16 mouse cellular contexts compared by ENCODE assay signal in the genomic region with DNA sequence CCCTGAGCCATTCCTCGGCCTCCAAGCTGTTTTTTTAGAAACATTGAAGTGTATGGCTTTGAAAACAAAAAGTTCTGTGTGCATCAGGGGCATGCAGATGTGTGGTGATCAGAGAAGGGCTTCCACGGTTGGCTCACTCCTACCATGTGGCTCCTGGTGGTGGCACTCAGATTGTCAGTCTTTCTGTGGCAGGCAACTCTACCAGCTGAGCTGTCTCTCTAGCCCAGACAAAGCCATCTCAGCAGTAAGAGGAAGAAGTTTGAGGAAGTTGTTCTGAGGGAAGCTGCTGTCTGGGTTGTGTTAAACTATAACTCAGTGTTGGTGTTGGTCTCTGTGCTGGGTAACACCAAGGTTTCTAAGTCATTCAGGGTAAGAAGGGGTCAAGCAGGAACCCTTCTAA.
DNase-seq lines count a peak whose midpoint lies in the region; ATAC-seq lines count a peak whose summit lies in the region.
"Had no signal": no experiment of that assay in that cellular context is flagged by ENCODE, and none has a peak within 500 bp of the region (broad histone marks: within the 10 kb centered on the region; RNA-seq: fewer than 3 reads in every experiment).

No protein-coding gene starts in this region.

- H3K27me3 ChIP-seq in intestine, embryonic 14.5 days (replicated peaks; ENCODE audit: control insufficient read depth, insufficient read depth, low read length): no peaks in the 10 kb centered on the region
- no peaks in the 10 kb centered on the region for H3K27me3 ChIP-seq in intestine, embryonic 15.5 days (replicated peaks)
- H3K27me3 ChIP-seq in embryonic facial prominence, embryonic 10.5 days (replicated peaks; ENCODE audit: low read depth, poor library complexity, severe bottlenecking): no peaks in the 10 kb centered on the region
- H3K27me3 ChIP-seq: liver, embryonic 13.5 days; neural tube, embryonic 13.5 days had no signal

- no peak overlapping the region for H3K9ac ChIP-seq in intestine, embryonic 14.5 days (ENCODE audit: low read length)
- no peak overlapping the region for H3K9ac ChIP-seq in intestine, embryonic 15.5 days
- H3K9ac ChIP-seq: liver, embryonic 13.5 days; neural tube, embryonic 13.5 days had no signal

- H3K4me3 ChIP-seq in intestine, embryonic 14.5 days (ENCODE audit: low read depth, low read length): no peak overlapping the region
- H3K4me3 ChIP-seq in intestine, embryonic 15.5 days (replicated peaks): no peak overlapping the region
- no peak overlapping the region for H3K4me3 ChIP-seq in embryonic facial prominence, embryonic 10.5 days
- H3K4me3 ChIP-seq: liver, embryonic 13.5 days; neural tube, embryonic 13.5 days had no signal

- H3K36me3 ChIP-seq in intestine, embryonic 14.5 days (ENCODE audit: control insufficient read depth, insufficient read depth, low read length): no peaks in the 10 kb centered on the region
- H3K36me3 ChIP-seq in intestine, embryonic 15.5 days: no peaks in the 10 kb centered on the region
- H3K36me3 ChIP-seq in embryonic facial prominence, embryonic 10.5 days (replicated peaks): no peaks in the 10 kb centered on the region
- H3K36me3 ChIP-seq: liver, embryonic 13.5 days; neural tube, embryonic 13.5 days had no signal

- no peak overlapping the region for H3K27ac ChIP-seq in intestine, embryonic 14.5 days (ENCODE audit: low read depth)
- no peak overlapping the region for H3K27ac ChIP-seq in intestine, embryonic 15.5 days
- no peak overlapping the region for H3K27ac ChIP-seq in embryonic facial prominence, embryonic 10.5 days (replicated peaks)
- H3K27ac ChIP-seq: liver, embryonic 13.5 days; neural tube, embryonic 13.5 days had no signal

- peak; percentile 20 for DNase-seq in intestine, embryonic 14.5 days (ENCODE audit: low spot score)
- peak; percentile 26 to 28 for DNase-seq in right cerebral cortex, postnatal 10 days (ENCODE audit: low spot score in 2 of 2)
- DNase-seq in right cerebral cortex, postnatal 25 days: no peak
- peak; percentile 9 for DNase-seq in telencephalon, adult 2 months (ENCODE audit: low read depth, low spot score)
- DNase-seq in embryonic facial prominence, embryonic 10.5 days (ENCODE audit: low spot score): no peak
- DNase-seq in MN1 (ENCODE audit: low spot score): no peak
- DNase-seq: cerebellum, postnatal 14 days; gastrocnemius, postnatal 25 days; liver, embryonic 13.5 days; thymus, postnatal 4 days had no signal

- 78% methylated on average over 2 of the region's 2 CpGs for WGBS in intestine, embryonic 14.5 days
- WGBS in intestine, embryonic 15.5 days: 79% methylated on average over 2 of the region's 2 CpGs
- WGBS in embryonic facial prominence, embryonic 10.5 days: 81% methylated on average over 2 of the region's 2 CpGs

- no peaks in the 10 kb centered on the region for H3K4me1 ChIP-seq in intestine, embryonic 14.5 days (replicated peaks; ENCODE audit: control insufficient read depth, insufficient read depth, low read length)
- no peaks in the 10 kb centered on the region for H3K4me1 ChIP-seq in intestine, embryonic 15.5 days (replicated peaks)
- no peaks in the 10 kb centered on the region for H3K4me1 ChIP-seq in embryonic facial prominence, embryonic 10.5 days
- H3K4me1 ChIP-seq: liver, embryonic 13.5 days; neural tube, embryonic 13.5 days had no signal

- H3K4me2 ChIP-seq in intestine, embryonic 14.5 days (ENCODE audit: low read length): no peak overlapping the region
- no peak overlapping the region for H3K4me2 ChIP-seq in intestine, embryonic 15.5 days (replicated peaks)
- H3K4me2 ChIP-seq: heart, embryonic 11.5 days; liver, embryonic 13.5 days; neural tube, embryonic 13.5 days had no signal

- no peak for ATAC-seq in intestine, embryonic 14.5 days (replicated peaks; ENCODE audit: low FRiP score, low TSS enrichment, low read depth)
- ATAC-seq in intestine, embryonic 15.5 days: no peak
- ATAC-seq in hematopoietic stem cell, adult 5-6 weeks (replicated peaks in 1 of 2; ENCODE audit: insufficient read depth in 1 of 2, low FRiP score in 2 of 2, low TSS enrichment in 1 of 2, low read depth in 1 of 2, poor library complexity in 2 of 2, severe bottlenecking in 2 of 2): peak; percentile 91 to 95
- ATAC-seq: forebrain, embryonic 16.5 days; inflammation-experienced regulatory T-cells, adult 6 months had no signal

- no peaks in the 10 kb centered on the region for H3K9me3 ChIP-seq in intestine, embryonic 14.5 days (ENCODE audit: control insufficient read depth, low read length)
- no peaks in the 10 kb centered on the region for H3K9me3 ChIP-seq in intestine, embryonic 15.5 days
- H3K9me3 ChIP-seq in embryonic facial prominence, embryonic 10.5 days: no peaks in the 10 kb centered on the region
- H3K9me3 ChIP-seq: liver, embryonic 13.5 days; neural tube, embryonic 13.5 days had no signal

Comparison
In these comparisons a context has a peak if more than half of its experiments do, and no peak if none do; other contexts are left out.
1. DNase-seq: peak in intestine, embryonic 14.5 days (single experiment), right cerebral cortex, postnatal 10 days (2 of 2) and telencephalon, adult 2 months (single experiment); none in right cerebral cortex, postnatal 25 days (single experiment), embryonic facial prominence, embryonic 10.5 days (single experiment) and MN1 (single experiment).
2. ATAC-seq: peak in hematopoietic stem cell, adult 5-6 weeks (2 of 2); none in intestine, embryonic 14.5 days (single experiment) and intestine, embryonic 15.5 days (single experiment).